Mouse (Mus musculus) neural tube, embryonic 13.5 days (tissue): ENCODE measurements around the gene Cyb5r3. TPM values are rescaled to one million over a fixed set of nuclear protein-coding genes. Genes with fewer than 3 reads are reported as not detected.

Experiments
- ATAC-seq: fragments of 200-750 bp; cut with Nextera tagmentation; 2 replicates; pipeline ENCODE4 v1.8.0; 2017; ENCODE audit warnings: low read depth, mild to moderate bottlenecking, moderate TSS enrichment, moderate library complexity
- H3K27ac ChIP-seq: fragments of 300-500 bp; sonication (generic); replicated peaks from 2 replicates; pipeline ENCODE4 v1.5.1; 2015; ENCODE audit warnings: moderate library complexity, mild to moderate bottlenecking, inconsistent platforms
- H3K27me3 ChIP-seq: fragments of 300-500 bp; sonication (generic); 2 replicates; pipeline ENCODE4 v1.6.1; 2015; ENCODE audit warnings: mild to moderate bottlenecking, inconsistent platforms
- H3K36me3 ChIP-seq: fragments of 300-500 bp; sonication (generic); 2 replicates; pipeline ENCODE4 v1.6.1; 2015; ENCODE audit warnings: mild to moderate bottlenecking, inconsistent platforms
- H3K4me1 ChIP-seq: fragments of 300-500 bp; sonication (generic); replicated peaks from 2 replicates; pipeline ENCODE4 v1.6.1; 2015; ENCODE audit warnings: inconsistent platforms
- H3K4me2 ChIP-seq: fragments of 300-500 bp; sonication (generic); 2 replicates; pipeline ENCODE4 v1.6.1; 2015; ENCODE audit warnings: inconsistent platforms, mild to moderate bottlenecking, moderate library complexity
- H3K4me3 ChIP-seq: fragments of 300-500 bp; sonication (generic); 2 replicates; pipeline ENCODE4 v1.5.1; 2015; ENCODE audit warnings: mild to moderate bottlenecking, inconsistent platforms
- H3K9ac ChIP-seq: fragments of 300-500 bp; sonication (generic); 2 replicates; pipeline ENCODE4 v1.6.1; 2015; ENCODE audit warnings: moderate library complexity, mild to moderate bottlenecking, inconsistent platforms
- H3K9me3 ChIP-seq: fragments of 300-500 bp; sonication (generic); 2 replicates; pipeline ENCODE4 v1.6.1; 2016; ENCODE audit warnings: inconsistent platforms
- WGBS: fragments of 180-500 bp; shearing (Covaris S2); methylation state at CpG from one replicate; pipeline ENCODE4 v1.1.7; 2015; 5-methylcytosine and 5-hydroxymethylcytosine counted together
- polyA plus RNA-seq: library from polyadenylated mRNA; unstranded; fragments of >200 nt; fragmentation: Nextera tagmentation; extraction: Ambion mirVana; gene quantifications from 2 replicates; pipeline ENCODE4 v1.2.1, GENCODE M21; 2015

Gene Cyb5r3
- polyA plus RNA-seq, 1 experiment from 2014 or later: 140 TPM

DNA sequence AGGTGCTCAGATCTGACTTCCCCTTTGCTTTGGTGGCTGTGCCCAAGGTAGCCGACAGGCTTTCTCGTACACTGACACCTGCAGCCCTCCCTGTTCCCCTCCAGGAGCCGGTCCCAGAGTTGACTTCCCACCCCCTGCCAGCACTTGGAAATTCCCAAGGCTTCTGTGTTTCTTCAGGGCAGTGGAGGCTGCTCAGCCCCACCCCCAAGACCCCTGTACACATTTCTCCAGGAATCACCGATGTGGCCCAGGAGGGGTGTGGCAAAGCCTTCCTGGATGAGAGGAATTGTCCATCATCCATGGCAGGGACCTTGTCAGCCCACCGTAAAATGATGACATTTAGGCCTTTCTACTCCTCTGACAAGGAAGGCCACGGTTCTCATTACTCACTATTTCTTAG is 61.1 kb downstream of the Cyb5r3 start:
- Histone ChIP-seq H3K4me1 (peaks cover 40% of the 10 kb centered on the region), H3K27ac (no peak overlapping the region), H3K4me2 (no peak overlapping the region), H3K4me3 (no peak overlapping the region), H3K9ac (no peak overlapping the region), H3K36me3 (peaks cover 12% of the 10 kb centered on the region), H3K9me3 (no peaks in the 10 kb centered on the region), H3K27me3 (no peaks in the 10 kb centered on the region)
- ATAC-seq: no peak
- 68% methylated on average over 6 of the region's 6 CpGs for WGBS

DNA sequence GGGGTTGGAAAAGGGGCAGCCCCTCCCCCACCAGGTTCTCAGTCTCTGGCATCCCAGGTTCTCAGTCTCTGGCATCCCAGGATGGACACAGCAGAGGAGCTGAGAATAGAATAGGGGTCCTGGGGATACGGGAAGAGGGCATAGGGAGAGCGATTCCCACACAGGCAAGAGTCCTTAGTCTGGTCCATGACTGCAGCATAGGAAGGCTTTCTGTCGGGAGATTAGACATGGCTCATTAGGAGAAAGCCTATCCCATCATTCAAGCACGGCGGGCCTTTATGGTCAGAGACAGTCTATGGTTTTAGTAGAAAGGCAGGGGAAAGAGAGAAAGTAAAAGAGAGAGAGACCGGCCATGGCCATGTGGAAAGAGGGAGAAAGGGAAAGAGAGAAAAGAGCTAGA is 64.6 kb downstream of the Cyb5r3 start:
- no peak overlapping the region for H3K4me2 ChIP-seq
- no peak overlapping the region for H3K4me3 ChIP-seq
- peaks cover 22% of the 10 kb centered on the region for H3K4me1 ChIP-seq
- H3K9ac ChIP-seq: no peak overlapping the region
- ATAC-seq: no peak
- no peaks in the 10 kb centered on the region for H3K9me3 ChIP-seq
- H3K27me3 ChIP-seq: peaks cover 4% of the 10 kb centered on the region; the same call in 1 of the 2 replicates
- H3K27ac ChIP-seq: no peak overlapping the region
- no peaks in the 10 kb centered on the region for H3K36me3 ChIP-seq
- WGBS: 23% methylated on average over 6 of the region's 6 CpGs

DNA sequence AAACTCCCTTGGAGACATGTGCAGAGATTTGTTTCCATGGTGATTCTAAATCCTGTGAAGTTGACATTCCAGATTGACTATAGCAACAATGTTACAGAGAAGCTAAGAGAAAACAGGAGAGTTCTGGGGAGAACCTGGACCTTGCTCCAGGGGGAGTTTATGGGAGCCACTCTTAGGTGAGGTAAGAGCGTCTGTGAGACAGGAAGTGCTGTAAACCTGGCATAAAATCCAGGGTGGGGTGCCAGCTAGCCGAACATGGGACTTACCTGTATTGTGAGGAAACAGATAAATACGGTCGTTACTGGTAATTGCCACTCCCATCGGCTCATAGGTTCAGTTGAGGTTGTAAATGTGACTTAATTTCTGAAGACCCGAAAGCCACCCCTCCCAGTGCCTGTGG is 66.0 kb downstream of the Cyb5r3 start:
- 64% methylated on average over 6 of the region's 6 CpGs for WGBS
- H3K9me3 ChIP-seq: no peaks in the 10 kb centered on the region
- H3K4me3 ChIP-seq: no peak overlapping the region
- H3K27ac ChIP-seq: no peak overlapping the region
- H3K4me2 ChIP-seq: no peak overlapping the region
- ATAC-seq: no peak
- peaks cover 8% of the 10 kb centered on the region for H3K4me1 ChIP-seq
- no peak overlapping the region for H3K9ac ChIP-seq
- H3K36me3 ChIP-seq: no peaks in the 10 kb centered on the region
- H3K27me3 ChIP-seq: peaks cover 7% of the 10 kb centered on the region; the same call in 1 of the 2 replicates

Other genes starting within 250 kb of the Cyb5r3 start
- gene Tcf20, start 184.7 kb downstream of the Cyb5r3 start, polyA plus RNA-seq: 11.8 and 12.7 TPM in 2 replicates
- 2.4 and 2.6 TPM in 2 replicates for gene Nfam1, start 139.3 kb downstream of the Cyb5r3 start, polyA plus RNA-seq
- gene Serhl, start 83.1 kb downstream of the Cyb5r3 start, polyA plus RNA-seq: 20.8 and 31.3 TPM in 2 replicates
- gene Rrp7a, start 49.8 kb downstream of the Cyb5r3 start, polyA plus RNA-seq: 68.3 and 76.0 TPM in 2 replicates
- 137 and 140 TPM in 2 replicates for gene Poldip3, start 23.2 kb downstream of the Cyb5r3 start, polyA plus RNA-seq
- gene A4galt, start 79.2 kb upstream of the Cyb5r3 start, polyA plus RNA-seq: 2.5 and 3.5 TPM in 2 replicates
- 39.6 and 43.5 TPM in 2 replicates for gene Arfgap3, start 177.7 kb upstream of the Cyb5r3 start, polyA plus RNA-seq